Mouse (Mus musculus): ENCODE results near the gene Hrnr.

Hrnr gene

DNA sequence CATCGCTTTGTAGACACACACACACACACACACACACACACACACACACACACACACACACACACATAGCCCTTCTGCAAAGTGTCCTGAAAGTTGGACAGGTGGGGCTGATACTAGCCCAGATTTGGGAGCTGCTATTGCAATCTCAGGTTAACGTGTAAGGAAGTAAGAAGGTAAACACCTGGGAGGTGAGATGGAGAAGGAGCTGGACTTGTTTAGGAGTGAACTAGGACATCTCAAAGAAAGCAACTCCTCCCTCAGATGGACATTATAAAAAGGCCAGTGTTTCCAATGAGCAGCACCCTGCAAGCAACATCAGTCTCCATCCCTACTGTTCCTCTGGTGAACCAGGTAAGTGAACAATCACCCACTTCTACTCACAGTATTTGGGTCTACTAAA is at the start of gene Hrnr:
Hrnr (plus strand) TSS at position 301 of the 400 bp plus-strand sequence.
- DNase-seq = no peak

DNA sequence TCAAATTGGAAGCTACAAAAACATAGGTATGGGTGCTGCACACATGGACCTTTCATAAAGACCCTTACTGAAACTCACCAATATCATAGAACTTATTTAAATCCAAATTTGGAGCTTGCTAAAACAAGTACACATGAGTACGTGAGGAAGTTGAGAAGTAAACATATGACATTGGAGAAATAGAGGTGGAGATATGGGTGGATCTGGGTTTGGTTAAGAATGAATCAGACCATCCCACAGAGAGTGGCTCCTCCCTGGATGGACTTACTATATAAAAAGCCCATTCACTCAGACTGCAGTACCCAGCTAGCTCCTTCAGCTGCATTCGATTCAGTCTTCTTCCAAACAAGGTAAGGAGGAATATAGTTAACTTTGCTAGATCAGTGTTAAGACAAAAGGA is 46.3 kb upstream of the Hrnr start, which contains the start of gene Flg:
Flg (plus strand) TSS at position 301 of the 400 bp plus-strand sequence.
- no peak for DNase-seq

DNA sequence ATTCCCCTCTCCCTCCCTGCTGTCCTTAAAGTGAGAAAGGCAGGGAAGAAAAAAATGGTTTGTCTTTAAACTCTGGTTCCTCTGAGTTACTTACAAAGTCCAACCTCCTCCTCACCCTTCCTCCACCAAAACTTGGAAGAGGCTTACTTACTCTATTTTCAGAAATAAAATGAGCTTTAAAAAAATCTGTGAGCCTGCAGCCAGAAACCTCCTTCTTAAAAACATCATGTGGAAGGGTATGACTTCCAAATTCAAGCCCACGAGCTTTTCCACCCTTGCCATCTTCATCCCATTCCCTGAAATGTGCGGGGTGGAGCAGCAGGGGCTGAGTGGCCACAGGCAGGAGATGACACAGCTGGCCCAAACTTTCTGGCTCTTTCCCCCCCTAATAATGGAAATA is 22.0 kb upstream of the Hrnr start:
- DNase-seq = no peak

DNA sequence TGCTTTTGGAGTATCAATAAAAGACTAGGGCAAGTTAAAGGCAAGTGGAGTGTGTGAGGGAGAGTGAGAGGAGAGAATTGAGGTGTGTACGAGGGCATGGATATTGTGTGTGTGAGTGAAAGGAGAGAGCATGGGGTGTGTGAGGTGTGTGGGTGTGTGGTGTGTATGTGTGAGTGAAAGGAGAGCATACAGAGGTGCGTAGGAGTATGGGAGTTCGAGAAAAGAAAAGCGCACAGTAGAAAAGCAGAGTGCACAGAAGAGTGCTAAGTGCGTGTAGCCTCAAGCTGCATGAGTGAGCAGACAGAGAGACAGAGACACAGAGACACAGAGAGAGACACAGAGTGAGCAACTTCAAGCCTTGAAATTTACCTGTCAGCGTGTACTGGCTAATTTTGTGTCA is 19.7 kb upstream of the Hrnr start:
- DNase-seq = no peak

DNA sequence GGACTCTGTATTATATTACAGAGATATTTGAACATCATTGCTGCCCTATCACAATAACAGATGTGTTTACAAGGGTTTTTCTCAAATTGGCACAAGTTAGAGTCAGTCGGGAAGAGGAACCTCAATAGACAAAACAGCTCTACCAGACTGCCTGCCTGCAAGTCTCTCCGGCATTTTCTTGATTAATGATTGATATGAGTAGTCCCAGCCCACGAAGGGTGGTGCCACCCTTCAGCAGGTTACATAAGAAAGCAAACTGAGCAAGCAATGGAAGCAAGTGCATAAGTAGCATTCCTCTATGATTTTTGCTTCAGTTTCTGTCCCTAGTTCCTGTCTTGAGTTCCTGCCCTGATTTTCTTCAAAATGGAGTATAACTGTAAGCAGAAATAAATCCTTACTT is 17.7 kb upstream of the Hrnr start:
- no peak for DNase-seq

DNA sequence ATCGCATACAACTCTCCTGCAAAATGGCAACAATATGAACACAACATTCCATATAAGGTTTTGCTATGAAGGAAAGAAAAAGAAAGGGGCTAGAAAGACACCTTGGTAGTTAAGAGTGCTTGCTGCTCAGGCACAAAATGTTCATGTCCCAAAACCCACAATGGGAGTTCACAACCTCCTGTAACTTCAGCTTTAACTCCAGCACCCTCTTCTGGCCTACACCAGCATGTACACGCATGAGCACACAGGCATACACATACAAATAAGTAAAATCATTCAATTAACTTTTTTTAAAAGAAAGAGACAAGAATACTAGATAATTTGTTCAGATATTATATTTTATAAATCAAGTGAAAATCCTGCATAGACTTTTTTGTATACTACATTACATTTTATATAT is 13.4 kb upstream of the Hrnr start:
- DNase-seq = no peak

DNA sequence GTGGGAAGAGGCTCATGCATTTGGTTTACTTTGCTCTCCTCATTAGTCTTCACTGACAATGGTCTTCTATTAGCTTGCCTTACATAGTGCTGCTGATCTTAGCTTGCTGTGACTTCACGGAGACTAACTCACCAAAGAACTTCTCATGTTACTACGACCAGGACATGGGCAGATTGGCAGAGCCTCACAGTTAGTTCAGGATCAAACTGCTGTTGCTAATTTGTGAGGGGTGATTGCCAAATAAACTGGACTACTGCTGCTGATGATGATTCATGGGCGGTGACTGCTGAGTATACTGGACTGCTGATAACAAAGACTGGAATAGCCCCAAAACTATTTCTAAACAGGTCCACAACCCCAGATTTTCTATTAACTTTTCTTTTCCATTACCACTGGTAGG is 8.2 kb upstream of the Hrnr start:
- DNase-seq = no peak

DNA sequence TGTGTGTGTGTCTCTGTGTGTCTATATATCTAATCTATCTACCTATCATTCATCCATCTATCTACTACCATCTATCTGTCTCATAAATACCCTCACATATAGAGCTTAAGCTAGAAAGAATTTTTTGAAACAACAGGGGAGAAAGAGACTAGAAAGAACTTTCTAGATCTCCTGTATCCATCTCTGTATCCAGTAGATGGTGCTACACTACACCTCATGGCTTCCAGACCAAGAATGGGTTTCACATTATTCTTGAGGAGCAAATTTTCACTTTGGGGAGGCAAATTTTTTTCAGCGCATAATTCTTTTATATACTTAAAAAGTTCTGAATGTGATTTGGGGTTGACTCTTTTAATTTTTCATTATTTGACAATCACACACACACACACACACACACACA is 5.2 kb upstream of the Hrnr start:
- DNase-seq = no peak

DNA sequence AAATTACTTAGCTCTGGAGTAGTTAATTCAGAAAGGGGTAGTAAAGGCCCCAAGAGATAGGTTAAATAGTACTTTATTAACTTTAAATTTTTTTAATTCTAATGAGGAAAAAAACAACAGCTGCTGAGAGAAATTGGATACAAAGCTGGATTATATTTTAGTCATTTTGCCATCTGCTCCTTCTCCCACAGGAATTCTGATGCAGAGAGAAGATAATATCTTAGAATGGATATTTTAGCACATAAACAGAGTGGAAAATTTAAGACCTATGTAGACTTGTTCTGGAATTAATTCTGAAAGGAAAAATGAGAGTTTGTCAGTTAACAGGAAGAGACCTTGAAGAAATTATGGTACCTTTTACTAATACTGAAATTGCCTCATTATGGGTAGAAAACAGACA is 18.2 kb downstream of the Hrnr start:
- DNase-seq = no peak

DNA sequence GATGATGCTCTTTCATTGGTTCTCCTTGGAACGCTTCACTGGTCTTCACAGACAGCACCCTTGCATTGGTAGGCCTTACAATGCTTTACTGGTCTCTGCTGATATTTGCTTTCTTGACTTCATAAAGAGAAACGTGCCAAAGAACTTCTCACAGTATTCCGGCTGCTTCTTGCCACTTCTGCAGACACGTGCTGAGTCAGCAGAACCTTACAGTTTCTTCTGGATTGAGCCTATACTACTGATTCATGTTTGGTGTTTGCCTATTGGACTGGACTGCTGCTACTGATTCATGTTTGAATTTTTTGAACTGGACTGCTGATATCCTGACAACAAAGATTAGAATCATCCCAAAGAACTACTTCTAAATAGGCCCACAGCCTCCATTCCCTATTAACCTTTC is 20.5 kb downstream of the Hrnr start:
- no peak for DNase-seq

DNA sequence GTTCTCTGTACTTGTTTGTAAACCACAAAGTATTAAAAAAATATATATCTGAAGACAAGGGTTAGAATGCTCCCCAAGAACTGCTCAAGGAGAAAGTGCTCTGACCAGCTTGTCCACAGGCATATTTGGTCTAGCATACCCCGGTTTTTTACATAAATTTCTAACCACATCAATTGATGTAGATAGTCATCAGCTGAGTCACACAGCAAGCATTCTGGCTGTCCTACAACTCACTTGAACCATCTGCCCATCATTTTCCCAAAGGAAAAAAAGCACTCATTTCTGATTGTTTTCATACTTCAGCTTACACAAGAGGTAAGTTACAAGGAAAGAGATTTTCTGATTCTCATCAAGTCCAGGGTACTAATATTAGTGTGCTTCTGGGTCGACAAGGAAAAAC is 27.3 kb downstream of the Hrnr start:
- DNase-seq = no peak

DNA sequence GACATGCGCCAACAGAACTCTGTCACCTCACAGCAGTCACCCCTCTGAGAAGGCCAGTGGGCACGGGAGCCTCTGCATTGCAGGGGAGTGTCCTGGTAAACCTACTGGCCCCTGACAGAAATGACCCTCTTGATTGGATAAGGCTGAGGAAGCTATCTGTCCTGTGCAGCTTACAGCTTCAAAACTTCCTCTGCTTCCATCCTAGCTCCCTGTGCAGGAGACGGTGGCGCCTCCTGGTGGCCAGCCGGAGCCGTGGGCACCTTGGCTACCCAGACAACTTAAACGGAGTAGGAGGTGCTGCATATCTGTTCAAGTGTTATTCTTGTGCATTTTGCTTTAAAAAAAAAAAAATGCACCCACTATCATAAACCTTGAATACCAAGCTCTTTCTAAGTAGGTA is 40.5 kb downstream of the Hrnr start:
- DNase-seq = peak; percentile 46

DNA sequence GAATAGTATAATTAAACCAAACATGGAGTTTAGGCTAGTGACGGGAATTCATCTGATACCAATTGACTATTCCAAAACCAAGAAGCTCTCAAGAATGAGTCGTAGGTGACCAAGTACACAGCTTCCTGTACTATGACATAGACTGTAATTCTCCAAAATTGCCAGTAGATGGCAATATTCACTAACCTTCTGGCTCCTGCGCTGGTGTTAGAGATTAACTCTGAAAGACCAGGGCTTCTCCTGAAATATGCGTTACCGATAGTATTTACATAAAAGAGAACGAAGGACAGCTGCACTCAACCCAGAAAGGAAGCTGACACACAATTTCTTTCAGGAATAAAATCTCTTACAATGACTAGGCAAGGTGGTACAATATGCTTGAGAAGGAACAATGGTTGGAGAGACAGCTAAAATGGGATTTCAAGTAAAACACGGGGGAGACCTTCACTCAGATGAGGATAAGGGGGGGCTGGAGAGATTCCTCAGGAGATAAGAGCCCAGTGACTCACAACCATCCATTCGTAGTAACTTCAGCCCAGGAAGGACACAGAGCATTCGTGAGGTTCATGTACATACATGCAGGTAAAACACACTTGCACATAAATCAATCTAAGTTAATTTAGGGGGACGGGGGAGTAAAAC is 42.5 kb downstream of the Hrnr start:
- peak; percentile 79 for DNase-seq

DNA sequence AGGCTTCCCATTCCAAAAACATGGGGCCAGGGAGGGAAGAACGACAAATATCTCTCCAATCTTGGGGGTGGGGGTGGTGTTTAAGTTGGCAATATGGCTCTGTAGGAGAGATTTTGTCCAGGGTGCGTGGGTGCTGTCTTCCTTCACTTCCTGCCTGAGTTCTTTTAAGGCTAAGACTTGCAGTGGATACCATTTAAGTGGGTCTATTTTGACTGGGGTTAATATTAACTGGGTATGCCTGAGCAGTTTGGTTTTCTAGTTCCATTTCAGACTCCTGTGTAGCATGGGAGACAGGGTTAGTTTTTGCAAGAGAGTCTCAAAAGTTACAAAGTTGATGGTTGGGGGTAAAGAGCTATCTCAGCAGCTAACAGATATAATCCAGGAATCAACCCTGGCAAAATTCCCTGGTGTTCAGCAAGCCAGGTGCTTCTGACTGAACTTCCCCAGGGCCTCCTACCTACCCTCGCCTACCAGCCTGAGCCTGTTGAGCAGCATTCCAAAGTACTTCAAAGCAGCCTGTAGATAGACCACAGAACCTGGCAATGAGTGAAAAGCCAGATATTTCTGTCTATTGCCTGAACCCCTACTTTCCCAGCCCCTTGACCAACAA is 47.5 kb downstream of the Hrnr start:
- no peak for DNase-seq

DNA sequence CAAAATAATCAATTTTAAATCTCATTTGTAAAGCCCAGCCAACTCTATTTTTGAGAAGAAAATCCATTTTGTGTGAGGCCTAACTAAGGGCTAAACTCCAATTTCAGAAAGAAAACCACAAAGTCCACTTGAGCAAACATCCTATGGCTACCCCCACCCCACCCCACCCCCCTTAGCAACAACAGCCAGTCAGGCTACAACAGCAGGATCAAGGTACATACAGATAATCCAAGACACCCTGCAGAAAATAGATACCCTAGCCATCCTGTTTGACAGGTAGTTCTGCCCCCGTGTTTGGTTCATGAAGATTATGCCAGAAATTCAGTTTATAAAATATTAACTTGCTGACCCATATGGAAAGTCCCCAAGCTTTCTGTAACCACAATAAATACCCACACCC is 48.6 kb downstream of the Hrnr start:
- no peak for DNase-seq

DNA sequence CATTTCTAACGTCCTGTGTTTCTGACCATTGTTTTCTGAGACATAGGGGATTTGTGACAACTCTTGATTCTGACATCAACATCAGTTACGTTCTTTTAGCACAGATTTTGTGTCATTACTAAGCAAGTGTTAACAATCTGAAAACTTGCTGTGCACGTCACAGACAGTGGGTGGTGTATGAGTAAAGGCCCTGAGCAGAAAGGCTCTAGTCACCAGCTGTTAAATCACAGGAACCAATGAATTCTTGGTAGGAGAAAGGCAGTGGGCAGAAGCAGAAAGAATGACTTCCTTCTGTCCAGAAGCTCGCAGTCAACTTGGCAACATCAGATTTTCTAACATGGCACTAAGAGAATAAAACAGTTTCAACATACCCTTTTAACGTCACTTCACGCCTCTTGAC is 53.9 kb downstream of the Hrnr start:
- no peak for DNase-seq

DNA sequence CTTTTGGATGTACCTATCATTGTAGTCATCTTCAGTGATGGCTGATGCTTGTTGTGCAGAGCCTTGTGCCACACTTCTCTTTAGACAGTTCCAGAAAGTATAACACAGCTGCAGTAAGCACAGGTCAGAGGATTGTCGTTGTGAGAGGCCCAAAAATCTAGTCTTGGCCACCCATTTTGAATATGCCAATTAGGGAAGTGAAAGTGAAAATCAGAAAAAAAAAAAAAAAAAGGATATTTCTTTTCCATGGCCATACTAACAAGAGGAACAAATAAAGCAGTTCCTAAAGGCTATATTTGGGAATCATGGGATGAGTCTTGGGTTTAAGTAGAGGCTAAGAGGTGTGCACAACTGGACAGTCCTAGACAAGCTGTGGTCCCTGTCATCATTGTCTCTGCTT is 55.6 kb downstream of the Hrnr start:
- DNase-seq = no peak

DNA sequence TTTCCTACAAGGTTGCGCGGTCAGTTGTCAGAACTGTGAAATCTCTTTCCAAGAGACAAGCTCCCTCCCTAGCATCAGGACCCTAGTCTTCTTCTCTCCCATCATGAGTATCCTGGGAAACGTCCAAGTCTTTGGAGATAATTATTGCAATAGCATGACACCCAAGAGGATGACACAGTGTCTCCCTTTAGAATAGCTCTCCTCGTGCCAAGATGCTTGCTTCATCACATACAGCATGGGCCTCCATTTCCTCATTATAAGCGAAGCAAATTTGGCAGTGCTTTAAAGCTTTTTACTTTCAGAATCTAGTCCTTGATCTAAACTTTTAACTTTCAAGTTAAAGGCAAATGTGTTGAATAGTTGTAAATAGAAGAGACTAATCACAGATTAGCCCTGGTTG is 56.1 kb downstream of the Hrnr start:
- no peak for DNase-seq

DNA sequence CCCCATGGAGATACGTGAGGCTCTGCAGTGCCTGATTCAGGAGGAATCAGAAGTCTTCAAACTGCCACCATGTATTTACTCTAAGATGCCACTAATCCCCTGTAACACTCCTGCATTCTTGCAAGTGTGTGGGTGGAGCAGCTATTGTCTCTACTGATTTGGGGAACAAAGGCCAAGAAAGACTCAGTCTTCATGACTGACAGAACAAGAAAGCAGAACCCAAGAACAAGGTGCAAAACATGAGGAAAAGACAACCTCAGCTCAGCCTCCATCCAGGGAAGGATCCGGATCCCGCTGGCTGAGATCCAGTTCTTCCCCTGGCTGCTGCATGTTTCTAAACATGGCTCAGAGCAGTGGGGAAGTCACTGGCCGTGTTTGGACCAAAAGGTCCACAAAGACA is 58.6 kb downstream of the Hrnr start:
- no peak for DNase-seq
